Mouse (Mus musculus): ENCODE data around the gene Olfr835. TPM values are rescaled to one million over a fixed set of nuclear protein-coding genes. Genes with fewer than 3 reads are reported as not detected.

Olfr835 gene
- not detected in 2 replicates for polyA plus RNA-seq (2012; rRNA removed)
- not detected in 2 replicates for polyA plus RNA-seq (2014; fragmentation: Nextera tagmentation; extraction: Ambion mirVana)

GRCm38 (mm10) chr9:19032435-19032834 is at the start of gene Olfr835:
Olfr835 (plus strand) TSS chr9:19032735.
- no peak for DNase-seq (ENCODE audit: low read depth in 3 of 3, low spot score in 3 of 3)
- TF ChIP-seq CTCF (IDR thresholded peaks at IDR 0.05; ENCODE audit: low read depth) (no peak), EP300 (IDR thresholded peaks at IDR 0.05; ENCODE audit: low read depth) (no peak)
- Histone ChIP-seq H3K27me3 (ENCODE audit: control insufficient read depth, insufficient read depth, low read length) (no peaks in the 10 kb centered on the region), H3K27ac (no peak within 1 kb of the TSS), H3K4me1 (replicated peaks; ENCODE audit: control insufficient read depth in 2 of 2, insufficient read depth in 2 of 2, low read length in 1 of 2) (no peaks in the 10 kb centered on the region), H3K9ac (replicated peaks) (no peak within 1 kb of the TSS), H3K4me2 (ENCODE audit: low read depth) (no peak within 1 kb of the TSS), H3K9me3 (ENCODE audit: control insufficient read depth, low read length) (no peaks in the 10 kb centered on the region), H3K4me3 (ENCODE audit: insufficient read depth in 1 of 2, low read depth in 2 of 2, low read length in 2 of 2) (no peak within 1 kb of the TSS), H3K36me3 (replicated peaks; ENCODE audit: control insufficient read depth, insufficient read depth, low read depth) (no peaks in the 10 kb centered on the region)
- 19% methylated on average over 1 of the region's 1 CpGs for WGBS (ENCODE audit: insufficient replicate concordance)
- ATAC-seq (ENCODE audit: insufficient read depth): no peak

- DNase-seq (ENCODE audit: low read depth in 3 of 3, low spot score in 3 of 3): no peak
- H3K27ac ChIP-seq: no peak within 1 kb of the TSS
- H3K4me2 ChIP-seq (ENCODE audit: low read depth): no peak within 1 kb of the TSS
- no peak for ATAC-seq (ENCODE audit: insufficient read depth)
- no peaks in the 10 kb centered on the region for H3K27me3 ChIP-seq (ENCODE audit: control insufficient read depth, insufficient read depth, low read length)
- no peaks in the 10 kb centered on the region for H3K9me3 ChIP-seq (ENCODE audit: control insufficient read depth, low read length)
- no peak within 1 kb of the TSS for H3K4me3 ChIP-seq (ENCODE audit: insufficient read depth in 1 of 2, low read depth in 2 of 2, low read length in 2 of 2)
- TF ChIP-seq CTCF (IDR thresholded peaks at IDR 0.05; ENCODE audit: low read depth) (no peak), EP300 (IDR thresholded peaks at IDR 0.05; ENCODE audit: low read depth) (no peak)
- H3K4me1 ChIP-seq (replicated peaks; ENCODE audit: control insufficient read depth in 2 of 2, insufficient read depth in 2 of 2, low read length in 1 of 2): no peaks in the 10 kb centered on the region
- no peak within 1 kb of the TSS for H3K9ac ChIP-seq (replicated peaks)
- no peaks in the 10 kb centered on the region for H3K36me3 ChIP-seq (replicated peaks; ENCODE audit: control insufficient read depth, insufficient read depth, low read depth)
- WGBS (ENCODE audit: insufficient replicate concordance): 49% methylated on average over 3 of the region's 3 CpGs
Measured at GRCm38 (mm10) chr9:18987690-18988089, 44.8 kb upstream of the Olfr835 start, which contains the start of gene Olfr834. Olfr834 (plus strand) TSS chr9:18987990.

GRCm38 (mm10) chr9:19084986-19085385 is 52.5 kb downstream of the Olfr835 start:
- H3K36me3 ChIP-seq (replicated peaks; ENCODE audit: control insufficient read depth, insufficient read depth, low read depth): no peaks in the 10 kb centered on the region
- WGBS (ENCODE audit: insufficient replicate concordance): 9% methylated on average over 3 of the region's 3 CpGs
- TF ChIP-seq EP300 (IDR thresholded peaks at IDR 0.05; ENCODE audit: low read depth) (no peak), CTCF (IDR thresholded peaks at IDR 0.05; ENCODE audit: low read depth) (no peak)
- no peaks in the 10 kb centered on the region for H3K9me3 ChIP-seq (ENCODE audit: control insufficient read depth, low read length)
- no peak overlapping the region for H3K27ac ChIP-seq
- ATAC-seq (ENCODE audit: insufficient read depth) (no peak), DNase-seq (ENCODE audit: low read depth in 3 of 3, low spot score in 3 of 3) (no peak)
- H3K4me1 ChIP-seq (replicated peaks; ENCODE audit: control insufficient read depth in 2 of 2, insufficient read depth in 2 of 2, low read length in 1 of 2): no peaks in the 10 kb centered on the region
- no peak overlapping the region for H3K9ac ChIP-seq (replicated peaks)
- no peak overlapping the region for H3K4me3 ChIP-seq (ENCODE audit: insufficient read depth in 1 of 2, low read depth in 2 of 2, low read length in 2 of 2)
- H3K27me3 ChIP-seq (ENCODE audit: control insufficient read depth, insufficient read depth, low read length): no peaks in the 10 kb centered on the region
- H3K4me2 ChIP-seq (ENCODE audit: low read depth): no peak overlapping the region

Other genes with a start within 250 kb of the Olfr835 start
- gene Olfr828, start 213.2 kb upstream of the Olfr835 start, polyA plus RNA-seq (2012; rRNA removed): not detected in 2 replicates
- gene Olfr828, start 213.2 kb upstream of the Olfr835 start, polyA plus RNA-seq (2014; fragmentation: Nextera tagmentation; extraction: Ambion mirVana): not detected in 2 replicates
- not detected in 2 replicates for gene Olfr829, start 177.8 kb upstream of the Olfr835 start, polyA plus RNA-seq (2012; rRNA removed)
- gene Olfr829, start 177.8 kb upstream of the Olfr835 start, polyA plus RNA-seq (2014; fragmentation: Nextera tagmentation; extraction: Ambion mirVana): not detected in 2 replicates
- not detected in 2 replicates for gene Olfr830, start 158.0 kb upstream of the Olfr835 start, polyA plus RNA-seq (2012; rRNA removed)
- gene Olfr830, start 158.0 kb upstream of the Olfr835 start, polyA plus RNA-seq (2014; fragmentation: Nextera tagmentation; extraction: Ambion mirVana): not detected in 2 replicates
- not detected in 2 replicates for gene Olfr832, start 95.6 kb upstream of the Olfr835 start, polyA plus RNA-seq (2012; rRNA removed)
- gene Olfr832, start 95.6 kb upstream of the Olfr835 start, polyA plus RNA-seq (2014; fragmentation: Nextera tagmentation; extraction: Ambion mirVana): not detected in 2 replicates
- gene Olfr834, start 44.7 kb upstream of the Olfr835 start, polyA plus RNA-seq (2012; rRNA removed): not detected in 2 replicates
- gene Olfr834, start 44.7 kb upstream of the Olfr835 start, polyA plus RNA-seq (2014; fragmentation: Nextera tagmentation; extraction: Ambion mirVana): not detected in 2 replicates
- not detected in 2 replicates for gene Olfr836, start 87.6 kb downstream of the Olfr835 start, polyA plus RNA-seq (2012; rRNA removed)
- not detected in 2 replicates for gene Olfr836, start 87.6 kb downstream of the Olfr835 start, polyA plus RNA-seq (2014; fragmentation: Nextera tagmentation; extraction: Ambion mirVana)
- gene Olfr837, start 103.6 kb downstream of the Olfr835 start, polyA plus RNA-seq (2012; rRNA removed): not detected in 2 replicates
- gene Olfr837, start 103.6 kb downstream of the Olfr835 start, polyA plus RNA-seq (2014; fragmentation: Nextera tagmentation; extraction: Ambion mirVana): not detected in 2 replicates
- not detected in 2 replicates for gene Olfr839-ps1, start 144.6 kb downstream of the Olfr835 start, polyA plus RNA-seq (2012; rRNA removed)
- not detected in 2 replicates for gene Olfr839-ps1, start 144.6 kb downstream of the Olfr835 start, polyA plus RNA-seq (2014; fragmentation: Nextera tagmentation; extraction: Ambion mirVana)
- not detected in 2 replicates for gene Olfr843, start 219.3 kb downstream of the Olfr835 start, polyA plus RNA-seq (2012; rRNA removed)
- gene Olfr843, start 219.3 kb downstream of the Olfr835 start, polyA plus RNA-seq (2014; fragmentation: Nextera tagmentation; extraction: Ambion mirVana): not detected in 2 replicates

Measured in liver, embryonic 14.5 days (tissue).